Mouse (Mus musculus): ENCODE measurements at regions not wholly inside any gene's neighbourhood (a gene's known extent, or its start where the extent isn't known, plus 50 kb on each side); places are given as distances from the start of the nearest gene placed in this dataset.
"Not testable (repeated sequence)": the region's sequence is repeated elsewhere in the genome, so short reads cannot be mapped to it uniquely, and the experiment has no call there.

GRCm38 (mm10) chr13:103591381-103591780, 183.0 kb downstream of the Srek1 start:
- not testable (repeated sequence) for H3K4me3 ChIP-seq (replicated peaks; ENCODE audit: low read length); H3K36me3 ChIP-seq (ENCODE audit: control insufficient read depth, insufficient read depth); H3K4me2 ChIP-seq (ENCODE audit: low read length); H3K4me1 ChIP-seq (replicated peaks; ENCODE audit: control insufficient read depth, insufficient read depth, low read length); H3K27me3 ChIP-seq (replicated peaks; ENCODE audit: control insufficient read depth, insufficient read depth, low read length); ATAC-seq; H3K9ac ChIP-seq (replicated peaks; ENCODE audit: low read depth, low read length); H3K9me3 ChIP-seq (ENCODE audit: control insufficient read depth, low read length); H3K27ac ChIP-seq (ENCODE audit: low read length)
- WGBS: 78% methylated on average over 7 of the region's 7 CpGs

DNA sequence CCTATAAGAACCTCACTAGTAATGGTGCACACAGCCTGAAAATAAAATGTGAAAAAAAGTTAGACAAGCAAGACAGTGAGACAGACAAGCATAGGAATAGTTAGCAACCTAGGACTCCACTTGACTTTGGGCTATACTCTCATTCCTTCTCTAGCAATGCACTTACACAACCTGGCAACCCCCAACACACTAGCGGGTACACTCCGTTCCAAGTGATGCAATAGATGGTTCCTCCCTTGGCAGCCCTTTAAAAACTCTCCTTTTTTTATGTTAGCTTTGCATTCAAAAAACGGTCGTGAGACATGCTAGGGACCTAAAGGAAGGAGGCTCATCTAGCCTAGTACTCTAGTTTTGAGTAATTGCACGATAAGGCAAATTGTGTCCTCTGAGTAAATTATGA, 184.8 kb downstream of the Srek1 start:
- 91% methylated on average over 5 of the region's 5 CpGs for WGBS
- no peak overlapping the region for H3K4me3 ChIP-seq (replicated peaks; ENCODE audit: low read length)
- H3K9me3 ChIP-seq (ENCODE audit: control insufficient read depth, low read length): no peaks in the 10 kb centered on the region
- H3K4me1 ChIP-seq (replicated peaks; ENCODE audit: control insufficient read depth, insufficient read depth, low read length): no peaks in the 10 kb centered on the region
- H3K9ac ChIP-seq (replicated peaks; ENCODE audit: low read depth, low read length): no peak overlapping the region
- no peak overlapping the region for H3K27ac ChIP-seq (ENCODE audit: low read length)
- no peaks in the 10 kb centered on the region for H3K27me3 ChIP-seq (replicated peaks; ENCODE audit: control insufficient read depth, insufficient read depth, low read length)
- H3K4me2 ChIP-seq (ENCODE audit: low read length): no peak overlapping the region
- no peak for ATAC-seq
- H3K36me3 ChIP-seq (ENCODE audit: control insufficient read depth, insufficient read depth): no peaks in the 10 kb centered on the region

DNA sequence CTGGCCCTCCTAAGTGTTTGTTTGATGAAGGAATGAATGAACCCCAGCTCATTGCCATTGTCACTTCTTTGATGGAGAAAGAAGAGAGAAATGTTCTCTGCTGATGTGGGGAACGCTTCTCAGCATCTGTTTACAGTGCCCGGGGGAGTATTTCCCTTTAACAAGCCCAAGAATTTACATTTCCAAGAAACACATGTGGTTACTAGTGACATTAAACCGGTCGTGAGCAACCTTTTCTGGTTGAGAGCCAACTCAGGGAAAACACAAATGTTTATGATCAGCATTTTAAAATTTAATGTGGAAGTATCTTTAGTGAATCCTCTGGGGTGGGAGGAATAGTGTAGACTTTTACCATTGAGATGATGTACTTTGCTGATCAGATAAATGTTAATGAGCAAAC, 197.6 kb downstream of the Srek1 start:
- 63% methylated on average over 4 of the region's 4 CpGs for WGBS
- H3K4me1 ChIP-seq (replicated peaks; ENCODE audit: control insufficient read depth, insufficient read depth, low read length): no peaks in the 10 kb centered on the region
- H3K27me3 ChIP-seq (replicated peaks; ENCODE audit: control insufficient read depth, insufficient read depth, low read length): no peaks in the 10 kb centered on the region
- no peaks in the 10 kb centered on the region for H3K9me3 ChIP-seq (ENCODE audit: control insufficient read depth, low read length)
- H3K4me3 ChIP-seq (replicated peaks; ENCODE audit: low read length): no peak overlapping the region
- no peaks in the 10 kb centered on the region for H3K36me3 ChIP-seq (ENCODE audit: control insufficient read depth, insufficient read depth)
- no peak overlapping the region for H3K4me2 ChIP-seq (ENCODE audit: low read length)
- H3K27ac ChIP-seq (ENCODE audit: low read length): no peak overlapping the region
- no peak overlapping the region for H3K9ac ChIP-seq (replicated peaks; ENCODE audit: low read depth, low read length)
- no peak for ATAC-seq

- 71% methylated on average over 8 of the region's 8 CpGs for WGBS
- Histone ChIP-seq H3K9ac (replicated peaks; ENCODE audit: low read depth, low read length) (no peak overlapping the region), H3K4me2 (ENCODE audit: low read length) (no peak overlapping the region), H3K4me3 (replicated peaks; ENCODE audit: low read length) (no peak overlapping the region), H3K4me1 (replicated peaks; ENCODE audit: control insufficient read depth, insufficient read depth, low read length) (no peaks in the 10 kb centered on the region), H3K27ac (ENCODE audit: low read length) (no peak overlapping the region), H3K9me3 (ENCODE audit: control insufficient read depth, low read length) (no peaks in the 10 kb centered on the region), H3K27me3 (replicated peaks; ENCODE audit: control insufficient read depth, insufficient read depth, low read length) (no peaks in the 10 kb centered on the region), H3K36me3 (ENCODE audit: control insufficient read depth, insufficient read depth) (no peaks in the 10 kb centered on the region)
- ATAC-seq: no peak
Observed at GRCm38 (mm10) chr13:103564715-103565114, 209.7 kb downstream of the Srek1 start.

DNA sequence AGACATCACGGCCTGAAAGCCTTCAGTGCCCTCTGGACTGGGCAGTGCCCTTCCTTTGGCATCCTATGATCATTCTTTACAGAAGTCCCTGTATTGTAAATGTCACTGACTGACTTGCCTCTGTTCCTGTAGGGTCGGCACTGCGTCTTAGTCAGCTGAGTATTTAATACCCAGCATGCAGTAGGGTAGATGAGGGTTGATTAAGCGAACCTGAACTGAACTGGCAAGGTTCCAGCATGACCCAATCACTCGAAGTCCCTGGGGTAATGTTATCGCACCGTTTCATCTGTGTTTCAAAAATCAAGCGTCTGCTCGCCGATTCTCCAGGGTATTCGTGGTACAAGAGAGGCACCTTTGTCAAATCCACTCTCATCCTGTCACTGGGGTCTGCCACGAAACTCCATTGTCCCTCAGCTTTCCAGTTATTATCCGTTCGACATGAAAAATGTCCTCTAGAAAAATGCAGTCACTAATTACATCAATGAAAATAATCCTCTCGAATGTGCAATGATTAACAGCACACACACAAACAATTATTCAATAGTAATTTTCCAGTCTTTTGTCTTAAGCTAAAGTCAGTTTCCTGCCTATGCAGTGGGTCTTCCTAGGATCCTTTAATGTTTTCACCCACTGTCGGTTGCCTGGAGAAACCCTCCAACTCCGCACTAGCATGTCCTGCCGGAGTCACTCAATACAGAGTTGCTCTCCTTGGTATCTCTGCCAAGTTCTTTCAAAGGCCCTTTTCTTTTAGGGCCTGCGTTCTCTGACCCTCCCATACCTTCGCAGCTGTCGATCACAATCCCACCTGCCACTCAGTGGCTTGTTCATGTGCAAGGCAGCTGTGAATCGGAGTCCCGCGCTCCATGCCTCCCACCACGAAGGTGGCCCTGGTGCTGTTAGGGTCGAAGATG, 212.4 kb downstream of the Srek1 start:
- ATAC-seq: peak; percentile 31; the same call in 1 of the 2 replicates

GRCm38 (mm10) chr13:103558915-103559314, 215.5 kb downstream of the Srek1 start:
- Histone ChIP-seq H3K27me3 (replicated peaks; ENCODE audit: control insufficient read depth, insufficient read depth, low read length) (no peaks in the 10 kb centered on the region), H3K36me3 (ENCODE audit: control insufficient read depth, insufficient read depth) (no peaks in the 10 kb centered on the region), H3K9me3 (ENCODE audit: control insufficient read depth, low read length) (no peaks in the 10 kb centered on the region), H3K4me3 (replicated peaks; ENCODE audit: low read length) (no peak overlapping the region), H3K27ac (ENCODE audit: low read length) (no peak overlapping the region), H3K4me1 (replicated peaks; ENCODE audit: control insufficient read depth, insufficient read depth, low read length) (no peaks in the 10 kb centered on the region), H3K4me2 (ENCODE audit: low read length) (no peak overlapping the region), H3K9ac (replicated peaks; ENCODE audit: low read depth, low read length) (no peak overlapping the region)
- WGBS: 68% methylated on average over 3 of the region's 3 CpGs
- ATAC-seq: no peak

More for the DNA sequence above, 212.4 kb downstream of the Srek1 start:
- Histone ChIP-seq H3K27me3 (replicated peaks; ENCODE audit: control insufficient read depth, insufficient read depth, low read length) (no peaks in the 10 kb centered on the region), H3K4me1 (replicated peaks; ENCODE audit: control insufficient read depth, insufficient read depth, low read length) (no peaks in the 10 kb centered on the region), H3K36me3 (ENCODE audit: control insufficient read depth, insufficient read depth) (no peaks in the 10 kb centered on the region), H3K4me3 (replicated peaks; ENCODE audit: low read length) (no peak overlapping the region), H3K27ac (ENCODE audit: low read length) (no peak overlapping the region), H3K9me3 (ENCODE audit: control insufficient read depth, low read length) (no peaks in the 10 kb centered on the region), H3K9ac (replicated peaks; ENCODE audit: low read depth, low read length) (no peak overlapping the region), H3K4me2 (ENCODE audit: low read length) (no peak overlapping the region)
- 58% methylated on average over 26 of the region's 26 CpGs for WGBS

DNA sequence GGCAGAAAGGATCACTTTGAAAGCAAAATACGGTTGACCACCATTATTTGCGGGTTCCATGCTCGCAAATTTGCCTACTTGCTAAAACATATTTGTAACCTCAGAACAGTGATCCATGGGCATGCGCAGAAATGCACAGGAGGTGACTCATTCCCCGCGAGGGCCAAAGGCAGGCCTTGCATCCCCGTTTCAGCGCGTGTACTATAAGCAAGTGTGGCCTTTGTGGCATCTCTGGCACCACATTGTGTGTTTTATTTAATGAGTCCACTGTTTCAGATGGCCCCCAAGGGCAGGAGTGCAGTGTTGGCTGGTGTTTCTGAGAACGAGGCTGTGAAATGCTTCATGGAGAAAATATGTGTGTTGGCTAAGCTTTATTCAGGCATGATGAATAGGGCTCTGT, 205.3 kb upstream of the Mast4 start:
- H3K27ac ChIP-seq (ENCODE audit: low read length): no peak overlapping the region
- no peak overlapping the region for H3K4me2 ChIP-seq (ENCODE audit: low read length)
- H3K9ac ChIP-seq (replicated peaks; ENCODE audit: low read depth, low read length): no peak overlapping the region
- no peak overlapping the region for H3K4me3 ChIP-seq (replicated peaks; ENCODE audit: low read length)
- no peaks in the 10 kb centered on the region for H3K9me3 ChIP-seq (ENCODE audit: control insufficient read depth, low read length)
- 82% methylated on average over 10 of the region's 10 CpGs for WGBS
- H3K27me3 ChIP-seq (replicated peaks; ENCODE audit: control insufficient read depth, insufficient read depth, low read length): no peaks in the 10 kb centered on the region
- no peak for ATAC-seq
- no peaks in the 10 kb centered on the region for H3K36me3 ChIP-seq (ENCODE audit: control insufficient read depth, insufficient read depth)
- no peaks in the 10 kb centered on the region for H3K4me1 ChIP-seq (replicated peaks; ENCODE audit: control insufficient read depth, insufficient read depth, low read length)

DNA sequence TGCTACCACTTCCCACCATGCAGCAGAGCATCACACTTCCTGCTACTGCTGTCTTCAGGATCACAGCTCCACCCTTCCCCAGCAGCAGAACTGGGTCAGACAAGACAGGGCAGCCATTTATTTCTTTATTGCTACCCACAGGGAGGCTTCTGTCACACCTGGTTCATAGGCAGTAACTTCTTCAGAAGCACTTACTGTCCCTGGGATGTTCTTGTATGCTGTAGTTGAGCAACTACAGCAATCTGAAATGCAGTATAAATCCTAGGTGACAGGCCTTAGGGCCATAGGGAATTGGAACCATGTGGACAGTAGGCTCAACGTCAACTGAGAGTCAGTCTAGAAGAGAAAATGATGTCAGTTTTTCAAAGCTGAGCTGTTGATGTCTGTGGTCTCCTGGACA, 179.5 kb upstream of the Mast4 start:
- no peaks in the 10 kb centered on the region; the same call in 1 of the 2 replicates for H3K9me3 ChIP-seq (ENCODE audit: control insufficient read depth, low read length)
- no peak overlapping the region for H3K4me2 ChIP-seq (ENCODE audit: low read length)
- ATAC-seq: no peak
- H3K4me3 ChIP-seq (replicated peaks; ENCODE audit: low read length): no peak overlapping the region
- H3K4me1 ChIP-seq (replicated peaks; ENCODE audit: control insufficient read depth, insufficient read depth, low read length): no peaks in the 10 kb centered on the region
- 79% methylated on average over 1 of the region's 1 CpGs for WGBS
- no peaks in the 10 kb centered on the region for H3K27me3 ChIP-seq (replicated peaks; ENCODE audit: control insufficient read depth, insufficient read depth, low read length)
- no peak overlapping the region for H3K27ac ChIP-seq (ENCODE audit: low read length)
- H3K9ac ChIP-seq (replicated peaks; ENCODE audit: low read depth, low read length): no peak overlapping the region
- no peaks in the 10 kb centered on the region for H3K36me3 ChIP-seq (ENCODE audit: control insufficient read depth, insufficient read depth)

DNA sequence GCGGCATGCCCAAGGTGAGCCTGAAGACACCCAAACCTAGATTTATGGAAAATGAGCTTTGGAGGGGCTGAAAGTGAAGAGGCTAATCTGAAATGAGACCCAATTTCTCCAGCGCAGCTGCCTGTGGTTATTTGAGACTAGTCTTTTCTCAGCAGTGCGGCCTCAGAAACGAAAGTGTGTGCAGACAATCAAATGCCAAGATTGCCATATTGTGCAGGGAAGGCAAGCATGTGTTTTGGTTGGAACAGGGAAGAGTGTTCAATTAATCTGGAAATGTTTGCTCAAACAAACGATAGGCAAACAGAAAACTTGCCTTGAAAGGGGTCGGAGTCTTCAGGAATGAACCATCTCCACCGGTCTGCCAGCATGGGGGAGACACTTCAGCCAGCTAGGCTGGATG, 178.2 kb upstream of the Mast4 start:
- Histone ChIP-seq H3K4me3 (replicated peaks; ENCODE audit: low read length) (no peak overlapping the region), H3K4me1 (replicated peaks; ENCODE audit: control insufficient read depth, insufficient read depth, low read length) (no peaks in the 10 kb centered on the region), H3K4me2 (ENCODE audit: low read length) (no peak overlapping the region), H3K9ac (replicated peaks; ENCODE audit: low read depth, low read length) (no peak overlapping the region), H3K9me3 (ENCODE audit: control insufficient read depth, low read length) (no peaks in the 10 kb centered on the region; the same call in 1 of the 2 replicates), H3K27me3 (replicated peaks; ENCODE audit: control insufficient read depth, insufficient read depth, low read length) (no peaks in the 10 kb centered on the region), H3K36me3 (ENCODE audit: control insufficient read depth, insufficient read depth) (no peaks in the 10 kb centered on the region), H3K27ac (ENCODE audit: low read length) (no peak overlapping the region)
- WGBS: 67% methylated on average over 7 of the region's 7 CpGs
- ATAC-seq: peak; percentile 43; the same call in 1 of the 2 replicates
